Mouse (Mus musculus) embryonic fibroblast, embryonic 13.5 days (primary cell): ENCODE measurements around the gene Mcoln2.

ENCODE experiments used
- CTCF ChIP-seq: IDR thresholded peaks from 2 replicates; pipeline ENCODE4 v1.5.1; 2011; ENCODE audit warnings: mild to moderate bottlenecking, control low read depth, low read length, moderate library complexity, borderline replicate concordance; ENCODE audit not compliant: insufficient read depth
- POLR2A ChIP-seq: IDR thresholded peaks from 2 replicates; pipeline ENCODE4 v1.6.1; 2011; ENCODE audit warnings: low read depth, mild to moderate bottlenecking, control low read depth, low read length, moderate library complexity

DNA sequence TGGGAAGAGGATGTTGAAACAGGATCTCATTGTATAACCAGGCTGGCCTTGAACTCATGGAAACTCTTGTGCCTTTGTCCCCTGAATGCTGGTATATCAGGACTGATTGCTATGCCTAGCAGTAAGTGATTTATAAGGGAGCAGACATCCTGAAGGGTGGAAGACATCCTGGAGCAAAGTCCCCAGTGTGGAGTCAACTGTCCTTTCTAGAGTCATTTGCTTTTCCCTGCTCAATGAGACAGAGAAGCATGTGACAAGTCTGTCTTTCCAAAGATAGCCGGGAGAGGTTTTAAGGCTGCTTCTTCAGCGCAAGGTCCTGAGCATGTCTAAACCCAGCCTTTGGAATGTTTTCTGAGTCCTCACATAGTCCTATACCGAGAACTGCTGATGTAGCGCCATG is 19.7 kb downstream of the Mcoln2 start:
- TF ChIP-seq POLR2A (no peak), CTCF (no peak)
